Mouse (Mus musculus) midbrain, embryonic 15.5 days (tissue): ENCODE measurements around the gene Dgkd. TPM values are rescaled to one million over a fixed set of nuclear protein-coding genes. Genes with fewer than 3 reads are reported as not detected.

Source experiments
- ATAC-seq: fragments of 200-750 bp; cut with Nextera tagmentation; replicated peaks from 2 replicates; pipeline ENCODE4 v1.8.0; 2017; ENCODE audit warnings: moderate TSS enrichment
- H3K27ac ChIP-seq: fragments of 300-500 bp; sonication (generic); 2 replicates; pipeline ENCODE4 v1.5.1; 2015; ENCODE audit warnings: mild to moderate bottlenecking, inconsistent platforms
- H3K27me3 ChIP-seq: fragments of 300-500 bp; sonication (generic); replicated peaks from 2 replicates; pipeline ENCODE4 v1.6.1; 2015; ENCODE audit warnings: inconsistent platforms
- H3K36me3 ChIP-seq: fragments of 300-500 bp; sonication (generic); replicated peaks from 2 replicates; pipeline ENCODE4 v1.6.1; 2015; ENCODE audit warnings: inconsistent platforms
- H3K4me1 ChIP-seq: fragments of 300-500 bp; sonication (generic); 2 replicates; pipeline ENCODE4 v1.6.1; 2015; ENCODE audit warnings: inconsistent platforms
- H3K4me2 ChIP-seq: fragments of 300-500 bp; sonication (generic); 2 replicates; pipeline ENCODE4 v1.6.1; 2015; ENCODE audit warnings: inconsistent platforms, mild to moderate bottlenecking, moderate library complexity
- H3K4me3 ChIP-seq: fragments of 300-500 bp; sonication (generic); 2 replicates; pipeline ENCODE4 v1.5.1; 2015; ENCODE audit warnings: mild to moderate bottlenecking, inconsistent platforms
- H3K9ac ChIP-seq: fragments of 300-500 bp; sonication (generic); 2 replicates; pipeline ENCODE4 v1.6.1; 2015; ENCODE audit warnings: mild to moderate bottlenecking, inconsistent platforms
- H3K9me3 ChIP-seq: fragments of 300-500 bp; sonication (generic); 2 replicates; pipeline ENCODE4 v1.6.1; 2016; ENCODE audit warnings: inconsistent platforms
- WGBS: fragments of 180-500 bp; shearing (Covaris S2); methylation state at CpG from one replicate; pipeline ENCODE4 v1.1.7; 2015; ENCODE audit warnings: mixed read lengths; 5-methylcytosine and 5-hydroxymethylcytosine counted together
- polyA plus RNA-seq: library from polyadenylated mRNA; unstranded; fragments of >200 nt; fragmentation: Nextera tagmentation; extraction: Ambion mirVana; gene quantifications from 2 replicates; pipeline ENCODE4 v1.2.1, GENCODE M21; 2015

Dgkd gene
- polyA plus RNA-seq, 1 experiment from 2014 or later: 52.8 TPM

DNA sequence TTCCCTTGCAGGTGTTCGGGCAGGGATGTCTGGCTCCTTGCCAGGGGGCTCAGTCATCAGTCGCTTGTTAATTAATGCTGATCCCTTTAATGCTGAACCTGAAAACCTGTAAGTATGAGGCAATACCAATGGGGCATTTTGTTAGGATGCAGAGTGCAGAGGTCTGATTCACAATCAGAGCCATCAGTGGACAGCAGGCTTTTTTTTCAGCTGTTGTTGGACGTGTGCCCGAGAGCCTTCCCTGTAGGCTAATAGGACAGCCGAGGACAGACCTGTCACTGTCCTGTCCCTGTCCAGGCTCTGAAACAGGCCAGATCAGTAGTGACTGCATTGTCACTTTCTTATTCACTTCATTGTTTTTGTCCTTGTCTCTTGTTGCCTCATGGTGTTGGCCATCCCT lies 76.6 kb downstream of the Dgkd start:
- Histone ChIP-seq H3K36me3 (peaks cover 14% of the 10 kb centered on the region), H3K4me2 (no peak overlapping the region), H3K27ac (no peak overlapping the region), H3K27me3 (no peaks in the 10 kb centered on the region), H3K4me3 (no peak overlapping the region), H3K4me1 (no peaks in the 10 kb centered on the region), H3K9ac (no peak overlapping the region), H3K9me3 (no peaks in the 10 kb centered on the region)
- ATAC-seq: no peak
- 54% methylated on average over 5 of the region's 5 CpGs for WGBS

DNA sequence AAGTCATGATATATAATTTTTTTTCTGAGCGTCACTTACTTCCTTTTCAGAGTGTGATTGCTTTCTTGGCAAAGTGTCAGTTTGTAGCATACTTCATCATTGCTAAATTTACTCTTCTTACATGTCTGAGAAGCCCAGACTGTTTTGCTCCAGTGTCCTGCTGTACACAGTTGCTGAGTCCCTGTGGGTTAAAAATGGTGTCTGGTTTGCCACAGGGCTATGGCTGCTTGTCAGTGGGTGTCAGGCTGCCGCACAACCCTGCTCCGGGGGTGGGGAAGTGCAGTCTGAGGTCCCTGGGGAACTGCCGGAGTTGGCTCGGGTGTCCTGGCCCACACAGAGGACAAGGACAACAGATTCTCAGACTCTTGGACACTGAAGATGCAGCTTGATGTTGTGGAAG lies 80.0 kb downstream of the Dgkd start:
- Histone ChIP-seq H3K27me3 (no peaks in the 10 kb centered on the region), H3K36me3 (peaks cover 27% of the 10 kb centered on the region), H3K4me3 (no peak overlapping the region), H3K4me2 (no peak overlapping the region), H3K27ac (no peak overlapping the region), H3K9ac (no peak overlapping the region), H3K9me3 (no peaks in the 10 kb centered on the region), H3K4me1 (no peaks in the 10 kb centered on the region)
- 82% methylated on average over 5 of the region's 5 CpGs for WGBS
- ATAC-seq: no peak

DNA sequence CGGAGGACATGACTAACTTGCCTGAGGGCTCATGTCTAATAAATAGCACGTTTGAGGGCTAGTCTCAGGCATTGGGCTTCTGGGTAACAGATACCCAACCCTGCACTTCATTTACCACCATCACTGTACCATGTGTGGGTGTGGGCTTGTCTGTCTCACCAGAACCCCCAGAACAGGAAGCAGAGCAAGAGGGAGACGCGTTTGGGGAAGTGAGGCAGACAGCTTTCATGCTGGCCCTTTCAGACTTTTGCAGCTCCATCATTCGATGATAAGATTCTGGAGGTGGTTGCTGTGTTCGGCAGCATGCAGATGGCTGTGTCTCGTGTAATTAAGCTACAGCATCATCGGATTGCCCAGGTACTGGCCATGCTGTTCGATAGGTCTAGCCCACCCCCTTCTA lies 82.0 kb downstream of the Dgkd start:
- Histone ChIP-seq H3K27ac (no peak overlapping the region), H3K4me3 (no peak overlapping the region), H3K9me3 (no peaks in the 10 kb centered on the region), H3K4me2 (no peak overlapping the region), H3K36me3 (peaks cover 27% of the 10 kb centered on the region), H3K4me1 (no peaks in the 10 kb centered on the region), H3K9ac (no peak overlapping the region), H3K27me3 (no peaks in the 10 kb centered on the region)
- WGBS: 92% methylated on average over 9 of the region's 9 CpGs
- no peak for ATAC-seq

DNA sequence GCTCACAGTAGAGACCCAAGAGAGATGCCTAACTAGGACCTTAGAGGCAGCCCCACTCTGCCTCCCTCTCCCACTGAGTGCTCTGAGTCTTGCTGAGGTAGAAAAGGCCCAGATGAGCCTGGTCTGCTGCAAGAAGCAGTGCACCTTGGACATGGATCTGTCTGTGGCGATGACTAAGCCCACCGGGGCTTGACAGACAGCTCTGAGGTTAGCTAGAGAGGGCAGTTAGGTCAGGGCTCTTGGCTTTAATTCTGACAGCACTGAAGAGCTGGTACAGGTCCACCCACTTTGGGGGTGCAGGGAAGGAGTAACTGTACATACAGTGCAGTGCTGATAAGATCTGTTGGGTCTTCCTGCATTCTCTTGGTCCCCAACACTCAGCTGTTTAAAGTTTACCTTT lies 82.5 kb downstream of the Dgkd start:
- Histone ChIP-seq H3K36me3 (peaks cover 27% of the 10 kb centered on the region), H3K9me3 (no peaks in the 10 kb centered on the region), H3K4me3 (no peak overlapping the region), H3K27me3 (no peaks in the 10 kb centered on the region), H3K9ac (no peak overlapping the region), H3K27ac (no peak overlapping the region), H3K4me1 (no peaks in the 10 kb centered on the region), H3K4me2 (no peak overlapping the region)
- ATAC-seq: no peak
- 89% methylated on average over 2 of the region's 2 CpGs for WGBS

DNA sequence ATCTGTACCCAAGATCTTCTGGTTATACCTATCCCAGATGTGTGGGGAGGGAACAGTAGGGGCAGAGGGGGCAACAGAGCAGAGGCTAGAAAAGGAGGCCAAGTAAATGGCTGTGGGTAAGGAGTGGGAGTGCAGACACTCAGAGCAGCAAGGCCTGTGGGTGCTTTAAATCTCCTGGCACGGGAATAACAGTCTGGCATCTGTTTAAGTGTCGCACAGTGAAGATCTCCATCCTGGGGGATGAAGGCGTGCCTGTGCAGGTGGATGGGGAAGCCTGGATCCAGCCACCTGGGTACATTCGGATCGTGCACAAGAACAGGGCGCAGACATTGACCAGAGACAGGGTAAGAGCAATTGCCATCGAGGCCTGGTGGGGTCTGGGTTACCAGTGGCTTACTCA lies 83.0 kb downstream of the Dgkd start:
- no peak for ATAC-seq
- Histone ChIP-seq H3K4me2 (no peak overlapping the region), H3K27me3 (no peaks in the 10 kb centered on the region), H3K27ac (no peak overlapping the region), H3K9ac (no peak overlapping the region), H3K4me3 (no peak overlapping the region), H3K4me1 (no peaks in the 10 kb centered on the region), H3K36me3 (peaks cover 27% of the 10 kb centered on the region), H3K9me3 (no peaks in the 10 kb centered on the region)
- 93% methylated on average over 7 of the region's 7 CpGs for WGBS

DNA sequence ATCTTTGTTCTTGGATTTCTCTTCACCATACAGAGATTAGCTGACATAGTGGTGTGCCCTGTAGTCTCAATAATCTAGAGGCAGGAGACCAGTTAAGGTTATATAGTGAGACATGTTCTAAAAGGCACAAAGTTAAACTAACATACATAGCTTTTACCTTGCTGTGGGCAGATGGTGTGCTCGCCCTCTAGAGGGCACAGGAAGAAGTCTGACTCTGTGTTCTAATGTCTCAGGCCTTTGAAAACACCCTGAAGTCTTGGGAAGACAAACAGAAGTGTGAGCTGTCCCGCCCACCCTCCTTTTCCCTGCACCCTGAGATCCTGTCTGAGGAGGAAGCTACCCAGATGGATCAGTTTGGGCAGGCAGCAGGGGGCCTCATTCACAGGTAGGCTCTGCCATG lies 83.4 kb downstream of the Dgkd start:
- no peak overlapping the region for H3K9ac ChIP-seq
- no peak overlapping the region for H3K4me2 ChIP-seq
- 62% methylated on average over 2 of the region's 2 CpGs for WGBS
- no peak overlapping the region for H3K27ac ChIP-seq
- H3K36me3 ChIP-seq: peaks cover 31% of the 10 kb centered on the region
- ATAC-seq: no peak
- H3K4me3 ChIP-seq: no peak overlapping the region
- no peaks in the 10 kb centered on the region for H3K27me3 ChIP-seq
- H3K4me1 ChIP-seq: no peaks in the 10 kb centered on the region
- no peaks in the 10 kb centered on the region for H3K9me3 ChIP-seq

DNA sequence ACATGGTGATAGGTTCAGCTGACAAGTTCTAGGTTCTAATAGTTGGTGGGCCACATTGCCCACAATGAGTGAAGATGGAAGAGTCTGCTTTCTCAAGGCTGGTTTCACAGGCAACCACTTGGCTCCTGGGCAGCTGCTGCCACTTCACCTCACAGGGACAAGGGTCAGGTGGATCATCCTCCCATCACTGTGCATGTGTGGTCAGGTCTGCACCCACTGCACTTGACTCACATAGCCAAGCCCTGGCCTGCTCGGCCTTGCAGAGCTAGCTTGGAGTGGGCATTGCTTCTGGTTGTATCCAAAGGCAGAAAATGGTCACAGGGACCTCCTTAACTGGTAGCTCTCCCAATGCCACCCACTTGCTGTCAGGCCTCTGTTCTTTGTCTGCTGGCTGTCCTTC lies 88.7 kb downstream of the Dgkd start:
- ATAC-seq: no peak
- H3K4me3 ChIP-seq: no peak overlapping the region
- H3K27ac ChIP-seq: no peak overlapping the region
- H3K4me1 ChIP-seq: no peaks in the 10 kb centered on the region
- no peaks in the 10 kb centered on the region for H3K9me3 ChIP-seq
- 95% methylated on average over 1 of the region's 1 CpGs for WGBS
- no peak overlapping the region for H3K4me2 ChIP-seq
- no peaks in the 10 kb centered on the region for H3K27me3 ChIP-seq
- peaks cover 50% of the 10 kb centered on the region for H3K36me3 ChIP-seq
- no peak overlapping the region for H3K9ac ChIP-seq

DNA sequence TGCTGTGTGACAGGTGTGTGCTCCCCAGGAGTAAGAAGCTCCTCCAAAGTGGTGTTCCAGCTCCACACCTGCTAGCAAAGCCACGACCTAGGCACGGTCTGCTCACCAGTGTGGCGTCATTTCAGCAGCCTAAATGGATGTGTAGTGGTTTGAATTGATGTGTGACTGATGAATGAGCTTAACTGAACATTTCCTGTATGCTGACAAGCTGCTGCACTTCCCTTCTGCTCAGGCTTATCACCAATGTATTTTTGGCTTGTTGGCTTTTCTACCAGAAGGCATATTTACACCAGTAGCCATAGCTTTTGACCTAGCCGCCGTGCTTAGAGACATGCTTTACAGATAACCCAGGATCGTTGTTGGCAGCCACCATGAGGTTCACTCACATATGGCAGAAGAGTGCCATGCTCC lies 94.6 kb downstream of the Dgkd start:
- Histone ChIP-seq H3K4me2 (no peak overlapping the region), H3K27ac (no peak overlapping the region), H3K9me3 (no peaks in the 10 kb centered on the region), H3K36me3 (peaks cover 69% of the 10 kb centered on the region), H3K4me3 (no peak overlapping the region), H3K4me1 (no peaks in the 10 kb centered on the region), H3K9ac (no peak overlapping the region), H3K27me3 (no peaks in the 10 kb centered on the region)
- ATAC-seq: no peak
- 95% methylated on average over 6 of the region's 6 CpGs for WGBS

DNA sequence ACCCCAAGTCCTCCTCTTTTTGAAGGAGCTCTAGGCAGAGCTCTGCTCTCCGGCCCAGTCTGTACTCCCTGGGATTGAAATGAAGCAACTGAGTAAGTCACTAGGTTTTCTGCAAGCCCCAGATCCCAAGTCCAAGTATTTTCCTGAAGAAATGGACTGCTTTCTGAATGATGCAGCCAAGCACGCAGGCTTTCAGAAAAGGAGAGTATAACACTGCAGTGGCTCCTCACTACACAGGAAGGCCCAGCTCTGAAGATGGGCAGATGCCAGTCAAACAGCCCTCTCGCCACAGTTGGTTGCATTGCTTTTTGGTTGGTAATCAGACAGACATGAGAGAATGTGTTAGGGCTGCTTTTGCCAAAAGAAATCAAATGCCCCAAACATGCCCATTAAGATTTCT lies 98.6 kb downstream of the Dgkd start:
- Histone ChIP-seq H3K27me3 (no peaks in the 10 kb centered on the region), H3K36me3 (peaks cover 74% of the 10 kb centered on the region)
- no peak for ATAC-seq

DNA sequence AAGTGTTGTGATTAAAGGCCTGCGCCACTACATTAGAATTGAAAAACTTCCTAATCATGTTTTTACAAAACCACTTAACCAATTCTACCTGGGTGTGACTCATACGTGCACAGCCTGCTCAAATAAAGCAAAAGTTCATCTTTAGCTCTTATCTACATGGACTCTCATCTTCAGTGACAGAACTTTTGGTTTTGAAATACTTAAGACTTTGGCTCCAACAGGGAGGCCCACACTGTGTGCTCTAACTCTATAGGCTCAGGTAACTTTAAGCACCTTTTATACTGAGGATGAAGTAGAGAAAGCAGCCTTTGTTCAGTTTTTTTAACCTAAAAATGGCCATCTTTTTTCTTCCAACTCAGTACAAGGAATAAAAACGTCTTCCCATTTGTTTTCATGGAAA lies 100.0 kb downstream of the Dgkd start:
- H3K27ac ChIP-seq: no peak overlapping the region
- H3K27me3 ChIP-seq: no peaks in the 10 kb centered on the region
- H3K4me3 ChIP-seq: no peak overlapping the region
- no peak overlapping the region for H3K4me2 ChIP-seq
- H3K9ac ChIP-seq: no peak overlapping the region
- peaks cover 77% of the 10 kb centered on the region for H3K36me3 ChIP-seq
- no peaks in the 10 kb centered on the region for H3K9me3 ChIP-seq
- ATAC-seq: no peak
- 80% methylated on average over 3 of the region's 3 CpGs for WGBS
- H3K4me1 ChIP-seq: no peaks in the 10 kb centered on the region

More for the DNA sequence above, 98.6 kb downstream of the Dgkd start:
- no peak overlapping the region for H3K4me2 ChIP-seq
- no peak overlapping the region for H3K4me3 ChIP-seq
- no peak overlapping the region for H3K27ac ChIP-seq
- no peaks in the 10 kb centered on the region for H3K4me1 ChIP-seq
- 97% methylated on average over 3 of the region's 3 CpGs for WGBS
- no peaks in the 10 kb centered on the region for H3K9me3 ChIP-seq
- H3K9ac ChIP-seq: no peak overlapping the region

DNA sequence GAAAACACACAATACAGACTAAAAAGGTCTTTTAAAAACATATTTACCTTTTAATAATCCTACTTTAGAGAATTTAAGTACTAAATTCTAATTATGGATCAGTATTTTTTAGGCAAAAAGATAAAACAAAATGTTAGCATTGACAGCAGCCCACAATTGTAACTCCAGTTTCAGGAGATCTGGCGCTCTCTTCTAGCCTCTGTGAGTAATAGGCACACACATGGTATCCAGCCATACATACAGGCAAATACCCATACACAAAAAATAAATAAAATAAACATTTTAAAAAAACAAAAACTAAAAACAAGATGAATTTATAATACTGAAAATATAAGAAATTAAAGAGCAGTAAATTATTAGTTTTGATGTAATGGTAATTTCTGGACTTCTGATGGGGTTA lies 105.8 kb downstream of the Dgkd start:
- H3K4me1 ChIP-seq: no peaks in the 10 kb centered on the region
- no peak overlapping the region for H3K27ac ChIP-seq
- H3K9ac ChIP-seq: no peak overlapping the region
- no peak overlapping the region for H3K4me2 ChIP-seq
- no peaks in the 10 kb centered on the region for H3K9me3 ChIP-seq
- no peak overlapping the region for H3K4me3 ChIP-seq
- no peaks in the 10 kb centered on the region for H3K27me3 ChIP-seq
- peaks cover 46% of the 10 kb centered on the region for H3K36me3 ChIP-seq
- WGBS: 98% methylated on average over 1 of the region's 1 CpGs
- ATAC-seq: no peak

DNA sequence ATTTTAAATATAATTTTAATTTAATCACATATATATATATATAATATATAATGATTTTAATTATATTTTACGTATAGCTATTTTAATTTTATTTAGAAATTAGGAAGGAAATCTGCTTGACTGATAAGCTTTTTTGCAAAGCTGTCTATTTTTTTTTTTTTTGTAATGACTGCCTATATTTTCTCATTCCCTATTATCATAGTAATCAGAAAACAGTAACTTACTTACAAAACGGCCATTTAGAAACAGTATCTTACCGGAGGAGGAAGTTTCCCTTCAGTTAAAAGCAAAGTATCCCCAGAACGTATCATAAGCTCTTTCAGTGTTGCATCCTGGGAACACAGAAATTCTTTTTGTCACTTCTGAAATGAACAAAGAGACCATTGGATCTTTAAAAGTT lies 106.4 kb downstream of the Dgkd start:
- ATAC-seq: no peak
- WGBS: 82% methylated on average over 4 of the region's 4 CpGs
- Histone ChIP-seq H3K9ac (no peak overlapping the region), H3K4me1 (no peaks in the 10 kb centered on the region), H3K9me3 (no peaks in the 10 kb centered on the region), H3K27ac (no peak overlapping the region), H3K4me3 (no peak overlapping the region), H3K36me3 (peaks cover 48% of the 10 kb centered on the region), H3K27me3 (no peaks in the 10 kb centered on the region), H3K4me2 (no peak overlapping the region)

DNA sequence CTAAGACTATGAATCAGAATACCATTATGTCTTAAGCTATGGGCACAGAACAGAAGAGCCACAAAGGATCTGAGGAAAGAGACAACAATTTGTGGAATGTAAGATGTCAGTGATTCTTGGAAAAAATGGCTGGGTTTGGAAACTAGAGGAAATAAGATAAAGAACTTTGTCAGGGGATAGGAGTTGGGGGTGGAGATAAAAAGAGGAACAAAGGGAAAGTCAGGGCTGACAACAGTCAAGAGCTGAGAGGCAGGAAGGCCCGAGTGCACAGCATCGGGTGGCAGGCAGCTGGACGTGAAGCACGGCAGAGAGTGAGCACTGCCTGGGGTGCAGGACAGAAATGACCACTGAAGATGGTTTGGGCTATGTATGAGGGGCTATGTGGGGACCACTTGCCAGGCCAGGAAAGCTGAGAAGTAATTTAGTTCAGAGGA lies 106.9 kb downstream of the Dgkd start:
- no peaks in the 10 kb centered on the region for H3K9me3 ChIP-seq
- no peak for ATAC-seq
- H3K4me1 ChIP-seq: no peaks in the 10 kb centered on the region
- H3K36me3 ChIP-seq: peaks cover 46% of the 10 kb centered on the region
- no peak overlapping the region for H3K4me3 ChIP-seq
- H3K9ac ChIP-seq: no peak overlapping the region
- H3K27me3 ChIP-seq: no peaks in the 10 kb centered on the region
- WGBS: 28% methylated on average over 4 of the region's 4 CpGs
- no peak overlapping the region for H3K27ac ChIP-seq
- no peak overlapping the region for H3K4me2 ChIP-seq

DNA sequence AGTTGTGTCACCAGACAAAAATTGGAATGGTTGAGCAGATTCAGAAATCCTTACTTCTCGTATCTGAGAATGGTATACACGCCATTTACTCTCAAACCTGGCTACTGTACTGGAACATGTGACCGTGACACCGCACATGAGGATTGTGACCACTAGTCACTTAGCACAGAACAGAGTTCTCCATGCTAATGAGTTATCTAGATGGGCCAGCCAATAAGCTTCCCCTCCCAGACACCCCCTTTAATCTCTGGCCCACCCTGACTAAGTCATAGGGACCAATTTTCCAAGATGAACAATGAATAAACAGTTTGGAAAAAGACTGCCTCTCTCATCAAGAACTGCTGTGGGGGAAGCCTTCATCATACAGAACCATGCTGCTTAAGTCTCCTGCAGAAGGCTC lies 107.7 kb downstream of the Dgkd start:
- Histone ChIP-seq H3K4me2 (no peak overlapping the region), H3K9ac (no peak overlapping the region), H3K27me3 (no peaks in the 10 kb centered on the region), H3K4me3 (no peak overlapping the region), H3K4me1 (no peaks in the 10 kb centered on the region), H3K36me3 (peaks cover 39% of the 10 kb centered on the region), H3K9me3 (no peaks in the 10 kb centered on the region), H3K27ac (no peak overlapping the region)
- 93% methylated on average over 4 of the region's 4 CpGs for WGBS
- no peak for ATAC-seq
